Mouse (Mus musculus): ENCODE results near the gene Hpn.

DNA sequence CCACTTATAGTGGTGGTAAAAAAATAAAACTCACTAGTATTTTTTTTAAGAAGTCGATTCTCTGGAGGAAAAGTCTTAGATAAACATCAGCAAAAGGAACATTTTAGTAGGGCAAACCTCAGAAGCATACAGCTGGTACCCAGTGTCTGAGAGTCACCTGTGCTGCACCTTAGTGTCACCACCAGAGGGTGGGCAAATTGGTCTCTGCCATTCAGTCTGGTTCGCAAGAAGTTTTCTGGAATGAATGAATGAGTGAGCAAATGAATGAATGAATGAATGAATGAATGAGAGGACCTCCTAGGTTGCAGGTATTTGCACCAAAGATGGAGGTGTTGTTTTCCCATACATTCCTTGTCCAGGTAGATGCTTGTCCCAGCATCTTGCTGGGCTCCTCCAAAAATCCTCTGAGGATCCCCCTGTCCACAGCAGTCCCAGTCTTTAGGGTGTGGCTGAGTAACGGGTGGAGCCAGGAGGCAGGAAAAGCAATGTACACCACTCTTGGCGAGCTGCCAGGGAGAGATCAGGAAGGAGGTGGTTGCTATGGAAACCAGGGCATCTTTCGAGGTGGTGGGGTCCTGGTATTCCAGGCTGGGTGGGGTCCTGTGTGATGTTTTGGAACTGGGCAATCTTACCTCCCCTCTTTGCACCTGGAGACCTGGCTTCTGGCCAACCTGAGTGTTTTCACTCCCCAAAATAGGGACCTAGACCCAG is 65.8 kb downstream of the Hpn start:
- TF ChIP-seq POLR2A (IDR thresholded peaks at IDR 0.05; ENCODE audit: borderline replicate concordance, control insufficient read depth, low read depth, low read length) (no peak), CTCF (IDR thresholded peaks at IDR 0.05; ENCODE audit: control insufficient read depth, insufficient read depth, low read length) (no peak)
